Mouse (Mus musculus) embryonic fibroblast, embryonic 13.5 days (primary cell): ENCODE measurements around the gene Fbxl7.

Source experiments
- CTCF ChIP-seq: IDR thresholded peaks from 2 replicates; pipeline ENCODE4 v1.5.1; 2011; ENCODE audit warnings: mild to moderate bottlenecking, control low read depth, low read length, moderate library complexity, borderline replicate concordance; ENCODE audit not compliant: insufficient read depth
- POLR2A ChIP-seq: IDR thresholded peaks from 2 replicates; pipeline ENCODE4 v1.6.1; 2011; ENCODE audit warnings: low read depth, mild to moderate bottlenecking, control low read depth, low read length, moderate library complexity

DNA sequence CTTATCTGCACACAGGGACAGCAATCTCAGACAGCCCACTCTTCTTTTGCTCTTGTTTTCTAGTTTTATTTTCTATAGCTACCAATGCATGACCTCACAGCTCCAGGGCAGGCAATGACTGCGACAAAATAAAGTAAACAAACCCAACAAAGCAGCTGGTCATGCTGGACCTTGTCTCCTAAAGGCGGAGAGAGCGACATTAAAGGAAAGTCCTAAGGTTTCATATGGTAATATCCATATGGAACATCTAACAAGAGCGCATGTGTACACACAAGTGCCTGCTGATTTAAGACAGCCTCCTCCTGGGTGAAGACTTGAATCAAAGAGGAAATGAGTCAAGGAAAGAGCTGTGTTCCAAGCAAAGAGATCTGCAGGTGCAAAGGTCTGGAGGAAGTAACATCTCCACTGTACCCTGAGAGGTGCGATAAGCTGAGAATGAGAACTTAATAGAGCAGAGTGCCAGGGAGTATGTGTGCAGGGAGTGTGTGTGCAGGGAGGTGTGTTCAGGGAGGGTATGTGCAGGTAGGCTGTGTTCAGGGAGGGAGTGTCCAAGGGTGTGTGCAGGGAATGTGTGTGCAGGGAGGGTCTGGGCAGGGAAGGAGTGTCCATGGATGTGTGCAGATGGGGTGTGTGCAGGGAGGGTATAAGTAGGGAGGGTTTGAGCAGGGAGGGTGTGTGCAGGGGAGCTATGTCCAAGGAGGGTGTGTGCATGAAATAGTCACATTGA, 193.3 kb downstream of the Fbxl7 start:
- TF ChIP-seq CTCF: no peak
- no peak for TF ChIP-seq POLR2A
